Mouse (Mus musculus) heart, adult 2 months (tissue): ENCODE measurements around the gene Adamts16.

Source experiments
- CTCF ChIP-seq: fragments of 200-600 bp; IDR thresholded peaks from 2 replicates; pipeline ENCODE4 v1.8.1; 2022; ENCODE audit warnings: antibody characterized with exemption, mild to moderate bottlenecking, moderate library complexity
- EP300 ChIP-seq: fragments of 200-500 bp; IDR thresholded peaks from 2 replicates; pipeline ENCODE4 v1.6.1; 2011; ENCODE audit warnings: low read depth, low read length, control low read depth; ENCODE audit not compliant: insufficient read depth

DNA sequence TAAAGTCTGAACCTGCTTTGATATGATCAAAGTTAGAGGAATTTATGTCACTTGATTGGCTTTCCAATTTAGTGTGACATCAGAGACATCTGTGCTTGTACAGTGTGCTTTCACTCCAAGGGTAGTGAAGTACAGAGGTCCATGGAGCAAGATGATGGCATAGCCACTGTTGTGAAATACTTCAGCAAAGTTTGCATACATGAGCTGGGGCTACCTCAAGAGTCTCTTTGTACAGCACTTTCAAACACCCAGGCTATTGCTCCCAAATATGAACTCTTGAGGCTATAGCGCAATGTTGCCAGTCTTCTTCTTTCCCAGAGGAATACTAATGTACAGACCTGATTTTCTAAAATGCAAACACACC, 35.9 kb upstream of the Adamts16 start:
- TF ChIP-seq CTCF (no peak), EP300 (no peak)
